Mouse (Mus musculus) embryo, embryonic 9.5 days (tissue): Measurements from ENCODE around the gene Cldn11.
A peak's percentile ranks its signal among the peaks of the same experiment; 100 is the strongest.
"Not testable (repeated sequence)": the region's sequence is repeated elsewhere in the genome, so short reads cannot be mapped to it uniquely, and the experiment has no call there.

Experiments
- DNase-seq: peaks from one replicate; pipeline ENCODE4 v3.0.0-alpha.2; 2017; ENCODE audit errors: extremely low spot score

Gene Cldn11

GRCm38 (mm10) chr3:31149706-31150105 lies at the start of gene Cldn11:
TSS of gene Cldn11 (plus strand) at chr3:31149920.
- DNase-seq, result peak; percentile 76

DNA sequence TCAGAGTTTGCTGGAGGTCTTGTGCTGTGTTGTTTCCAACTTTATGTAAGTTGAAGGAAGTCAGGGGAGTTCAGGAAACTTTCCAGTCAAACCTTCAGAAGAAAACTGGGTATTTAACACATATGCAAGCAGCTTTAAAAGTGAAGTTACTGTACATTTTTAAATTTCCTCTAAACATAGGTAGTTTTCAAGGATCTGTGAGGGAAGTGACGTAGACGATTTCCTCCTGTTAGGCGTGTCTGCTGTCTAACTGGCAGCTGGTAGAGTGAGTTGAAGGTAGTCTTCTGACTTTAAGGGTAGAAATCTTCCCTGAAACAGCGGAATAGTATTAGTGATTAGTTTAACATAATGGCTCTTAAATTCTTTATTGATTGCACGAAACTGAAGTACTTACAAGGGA lies 49.7 kb upstream of the Cldn11 start:
- no peak for DNase-seq

DNA sequence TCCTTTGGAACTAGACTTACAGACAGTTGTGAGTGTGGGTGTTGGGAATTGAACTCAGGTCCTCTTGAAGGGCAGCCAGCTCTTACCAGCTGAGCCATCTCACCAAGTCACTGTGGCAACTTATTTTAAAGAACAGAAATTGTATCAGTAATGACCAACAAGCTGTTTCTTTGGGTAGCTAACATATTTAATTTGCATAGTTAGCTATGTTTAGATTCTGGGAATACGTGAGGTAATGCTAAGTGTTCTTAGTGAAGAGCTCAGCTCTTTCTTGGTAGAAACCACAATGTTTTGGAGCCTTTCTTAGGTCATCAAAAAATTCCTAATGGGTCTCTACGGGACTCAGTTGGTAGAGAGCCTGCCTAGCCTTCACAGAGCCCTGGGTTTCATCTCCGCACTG lies 48.9 kb upstream of the Cldn11 start:
- no peak for DNase-seq

DNA sequence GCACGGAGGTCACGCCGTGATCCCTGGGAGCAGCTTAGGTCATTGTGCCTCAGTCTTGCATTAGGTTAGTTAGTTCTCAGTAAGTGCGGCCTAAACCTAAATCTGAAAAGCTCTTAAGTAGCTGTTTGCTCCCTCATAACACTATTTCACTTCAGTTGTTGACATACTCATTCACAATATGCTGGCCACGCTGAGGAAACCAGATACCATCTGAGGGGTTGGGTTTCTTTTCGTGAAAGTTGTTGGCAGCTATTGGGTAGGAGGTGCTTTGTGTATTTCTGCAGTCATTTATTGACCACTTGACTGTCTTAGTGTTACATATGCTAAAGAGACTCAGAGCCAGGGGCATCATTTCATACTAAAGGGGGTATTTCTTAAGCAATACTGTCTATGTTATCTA lies 44.8 kb upstream of the Cldn11 start:
- DNase-seq, result no peak

GRCm38 (mm10) chr3:31106597-31106996 lies 43.1 kb upstream of the Cldn11 start:
- DNase-seq, result no peak

- no peak for DNase-seq
Observed at GRCm38 (mm10) chr3:31107674-31108073, 42.0 kb upstream of the Cldn11 start.

DNA sequence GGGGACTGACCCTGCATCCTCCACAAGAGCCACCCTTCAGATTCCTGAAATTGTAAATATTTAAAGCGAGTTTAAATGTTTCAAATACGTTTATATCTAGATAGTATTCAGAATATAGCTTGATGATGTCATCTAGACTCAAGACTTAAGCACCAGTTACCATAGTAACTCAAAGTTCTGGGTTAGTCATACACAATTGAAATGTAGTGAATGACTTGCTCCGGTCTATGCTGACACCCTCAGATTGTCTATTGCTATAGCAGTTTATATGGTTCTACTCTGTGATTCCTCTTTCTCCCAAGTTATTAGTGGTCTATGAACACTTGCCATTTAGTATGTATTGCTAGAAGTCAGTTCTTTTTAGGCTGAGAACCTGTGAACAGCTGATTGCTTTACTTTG lies 40.6 kb upstream of the Cldn11 start:
- DNase-seq, result no peak

DNA sequence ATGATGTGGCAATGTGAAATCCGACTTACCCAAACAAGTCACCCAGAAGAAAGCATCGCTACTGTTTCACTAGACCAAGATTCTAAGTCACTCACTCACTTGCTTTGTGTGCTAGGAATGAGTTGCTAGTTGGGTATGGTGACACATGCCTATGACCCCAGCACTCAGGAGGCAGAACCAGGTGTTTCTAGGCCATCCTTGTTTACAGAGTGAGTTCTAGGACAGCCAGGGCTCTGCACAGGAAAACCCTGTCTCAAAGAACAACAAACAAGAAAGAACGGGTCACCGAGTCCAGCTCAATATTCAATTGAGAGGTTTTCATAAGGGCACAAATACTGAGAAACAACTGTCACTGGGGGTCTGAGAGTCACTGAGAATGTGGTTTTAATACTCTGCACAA lies 26.6 kb upstream of the Cldn11 start:
- DNase-seq, result no peak

GRCm38 (mm10) chr3:31126303-31126702 lies 23.4 kb upstream of the Cldn11 start:
- no peak for DNase-seq

GRCm38 (mm10) chr3:31126848-31127247 lies 22.9 kb upstream of the Cldn11 start:
- DNase-seq, result no peak

- DNase-seq, result no peak
Observed at GRCm38 (mm10) chr3:31129766-31130165, 20.0 kb upstream of the Cldn11 start.

- no peak for DNase-seq
Observed at GRCm38 (mm10) chr3:31133664-31134063, 16.1 kb upstream of the Cldn11 start.

DNA sequence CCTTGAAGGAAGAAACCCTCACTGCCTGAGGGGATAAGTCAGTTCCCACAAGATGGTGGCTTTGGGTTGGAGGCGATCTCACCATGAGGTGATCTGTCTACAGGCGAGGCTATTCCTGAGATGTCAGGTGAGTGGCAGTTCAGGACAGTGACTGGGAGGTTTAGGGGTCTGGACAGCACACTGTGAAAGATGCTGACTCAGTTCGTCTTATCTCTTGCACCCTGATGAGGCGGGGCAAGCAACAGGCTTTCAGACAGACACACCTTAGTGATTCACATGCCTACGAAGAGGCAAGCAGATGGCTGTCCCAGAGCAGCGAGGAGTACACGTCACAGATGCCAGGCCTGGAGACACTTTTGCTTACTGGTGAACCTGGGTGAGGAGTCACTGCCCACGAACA lies 15.5 kb upstream of the Cldn11 start:
- no peak for DNase-seq

GRCm38 (mm10) chr3:31134696-31135095 lies 15.0 kb upstream of the Cldn11 start:
- DNase-seq, result no peak

DNA sequence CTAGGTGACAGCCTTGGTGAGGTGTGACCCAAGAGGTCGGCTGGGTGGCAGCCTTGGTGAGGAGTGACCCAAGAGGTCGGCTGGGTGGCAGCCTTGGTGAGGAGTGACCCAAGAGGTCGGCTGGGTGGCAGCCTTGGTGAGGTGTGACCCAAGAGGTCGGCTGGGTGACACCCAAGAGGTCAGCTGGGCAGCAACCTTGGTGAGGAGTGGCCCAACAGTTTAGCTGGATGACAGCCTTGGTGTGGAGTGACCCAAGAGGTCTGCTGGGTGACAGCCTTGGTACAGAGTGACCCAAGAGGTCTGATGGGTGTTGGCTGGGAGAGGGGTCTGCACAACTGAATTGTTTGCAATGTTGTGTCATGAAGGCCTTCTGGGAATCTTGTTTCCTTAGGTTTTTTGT lies 13.1 kb upstream of the Cldn11 start:
- not testable (repeated sequence) for DNase-seq

- peak; percentile 73 for DNase-seq
Observed at GRCm38 (mm10) chr3:31138454-31139424, 11.0 kb upstream of the Cldn11 start.

- no peak for DNase-seq
Observed at GRCm38 (mm10) chr3:31141621-31142020, 8.1 kb upstream of the Cldn11 start.

- not testable (repeated sequence) for DNase-seq
Observed at GRCm38 (mm10) chr3:31145222-31145621, 4.5 kb upstream of the Cldn11 start.

DNA sequence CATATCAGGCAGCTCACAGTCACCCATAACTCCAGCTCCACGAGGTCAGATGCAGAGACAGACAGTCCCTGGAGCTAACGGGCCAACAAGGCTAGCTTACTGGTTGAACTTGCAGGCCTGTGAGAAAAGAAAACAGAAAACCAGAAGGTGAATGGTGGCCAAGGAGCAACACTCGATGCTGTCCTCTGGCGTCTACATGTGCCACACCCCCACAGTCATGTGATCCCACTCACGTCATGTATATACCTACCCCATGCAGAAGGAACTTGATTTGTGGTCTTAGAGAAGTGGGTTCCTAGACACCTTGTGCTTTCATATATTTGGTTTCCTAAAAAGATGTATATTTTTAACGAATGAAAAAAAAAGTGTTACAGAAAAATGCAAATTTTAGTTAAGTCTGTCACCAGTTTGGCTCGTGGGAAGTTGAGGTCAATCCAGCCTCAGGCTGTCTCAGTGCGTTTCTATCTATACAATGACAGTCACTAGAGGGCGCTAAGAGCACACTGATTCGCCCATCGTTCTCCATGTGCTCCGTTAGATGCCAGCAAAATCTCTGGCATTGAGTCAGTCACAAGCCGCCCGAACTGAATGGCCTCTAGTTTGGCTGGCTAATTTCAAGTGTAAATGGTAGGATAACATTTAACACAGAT lies 4.0 kb upstream of the Cldn11 start:
- peak; percentile 80 for DNase-seq

DNA sequence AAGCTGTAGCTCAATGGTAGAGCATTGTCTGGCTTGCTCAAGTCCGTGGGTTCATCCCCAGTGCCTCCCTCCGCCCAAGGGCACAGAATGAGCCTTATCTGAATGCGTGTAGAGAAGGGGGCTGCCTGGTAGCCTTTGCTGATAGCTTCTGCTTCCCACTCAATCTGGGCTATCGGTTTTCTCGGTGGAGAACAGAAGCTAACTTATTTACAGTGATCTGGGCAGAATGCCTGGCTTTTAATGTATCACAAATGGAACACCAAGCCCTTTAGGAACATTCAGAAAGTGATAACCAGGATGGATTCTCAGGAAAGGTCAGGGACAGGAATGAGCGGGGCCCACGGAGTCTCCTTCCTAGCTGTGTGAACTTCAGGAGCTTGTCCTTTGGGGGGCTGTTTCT lies 1.1 kb upstream of the Cldn11 start:
- DNase-seq, result no peak

GRCm38 (mm10) chr3:31152108-31152507 lies 2.4 kb downstream of the Cldn11 start:
- no peak for DNase-seq

- no peak for DNase-seq
Observed at GRCm38 (mm10) chr3:31156126-31156525, 6.4 kb downstream of the Cldn11 start.

DNA sequence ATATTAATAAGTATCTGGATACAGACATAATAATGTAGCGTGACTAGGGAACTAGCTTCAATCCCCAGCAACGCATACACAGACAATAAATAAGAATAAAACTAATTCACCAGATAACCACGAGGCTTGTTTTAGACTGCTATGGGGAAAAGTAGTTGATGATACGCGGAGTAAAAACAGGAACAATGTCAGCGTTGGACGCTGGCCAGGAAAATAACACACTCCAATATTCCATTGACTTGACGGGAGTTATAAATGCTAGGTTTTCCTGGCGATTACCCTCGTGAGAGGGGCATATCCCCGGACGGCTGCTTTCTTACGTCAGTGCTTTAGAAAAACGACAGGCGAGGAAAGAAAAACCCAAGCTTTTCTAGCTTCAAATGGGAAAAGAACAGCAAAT lies 8.1 kb downstream of the Cldn11 start:
- no peak for DNase-seq
